Mouse (Mus musculus): ENCODE data around the gene Kcnab1. TPM values are rescaled to one million over a fixed set of nuclear protein-coding genes. Genes with fewer than 3 reads are reported as not detected.

Kcnab1 gene
- total RNA-seq, 2 experiments from 2014 or later, result 13.1 to 14.6 TPM

DNA sequence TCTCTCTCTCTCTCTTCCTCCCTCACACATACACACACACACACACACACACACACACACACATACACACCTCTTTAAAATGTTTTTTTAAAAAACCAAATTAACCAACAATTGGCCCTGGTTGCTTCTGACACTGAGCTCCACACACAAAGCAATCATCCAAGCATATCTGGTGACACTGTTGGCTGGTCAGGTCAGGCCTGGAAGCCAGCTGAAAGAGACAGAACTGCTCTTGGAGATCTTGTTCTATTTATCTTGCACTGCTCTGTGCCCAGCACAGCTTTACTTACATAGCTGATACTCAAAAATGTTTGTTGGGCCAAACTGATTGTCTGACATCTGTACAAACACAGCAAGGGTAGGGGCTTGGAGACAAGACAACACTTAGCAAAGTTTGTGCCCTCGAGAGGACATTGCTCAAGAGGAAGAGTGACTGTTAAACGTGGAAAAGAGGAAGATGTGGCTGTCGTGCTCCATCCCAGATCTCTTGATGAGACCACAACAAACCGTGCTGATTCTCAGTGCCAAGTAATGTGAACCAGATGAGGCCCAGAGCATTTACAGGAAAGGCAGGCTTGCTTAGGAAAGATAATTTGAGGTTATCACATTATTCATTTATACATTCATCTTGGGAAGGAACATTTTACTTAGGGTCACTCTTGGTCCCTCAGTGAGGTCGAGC is 308.9 kb downstream of the Kcnab1 start:
- no peak for DNase-seq (ENCODE audit: low spot score in 2 of 2)

DNA sequence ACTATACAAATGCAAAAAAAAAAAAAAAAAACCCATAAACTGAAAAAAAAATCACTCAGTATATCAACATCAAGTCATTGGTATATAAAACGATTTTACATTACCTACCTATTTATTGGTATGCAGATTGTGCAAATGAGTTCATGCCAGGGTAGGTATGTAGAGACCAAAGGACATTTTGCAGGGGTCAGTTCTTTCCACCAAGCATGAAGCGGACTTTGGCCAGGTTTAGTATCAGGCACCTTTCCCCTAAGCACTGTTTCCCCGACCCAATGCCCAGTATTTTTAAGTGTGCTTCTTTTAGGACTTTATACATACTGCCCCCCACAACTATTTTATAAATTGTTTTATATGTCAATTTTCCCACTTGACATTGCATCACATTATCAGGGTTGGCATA is 310.5 kb downstream of the Kcnab1 start:
- DNase-seq (ENCODE audit: low spot score in 2 of 2), result no peak
